ENCODE assay signal across 8 mouse cellular contexts in genomic region chr10:67126061-67126858, GRCm38 (mm10). TPM values are rescaled to one million over a fixed set of nuclear protein-coding genes. Genes with fewer than 3 reads are reported as not detected.
DNase-seq lines count a peak whose midpoint lies in the region; ATAC-seq and TF ChIP-seq lines count a peak whose summit lies in the region.

No protein-coding gene starts in this region.

- peak overlapping the region; percentile 100 for H3K4me2 ChIP-seq in embryonic facial prominence, embryonic 11.5 days (ENCODE audit: low read depth, low read length)
- H3K4me2 ChIP-seq in intestine, postnatal 0 days (replicated peaks; ENCODE audit: low read depth): peak overlapping the region; percentile 99
- H3K4me2 ChIP-seq in limb, embryonic 11.5 days (ENCODE audit: low read depth, severe bottlenecking): peak overlapping the region; percentile 96
- H3K4me2 ChIP-seq in midbrain, embryonic 13.5 days (replicated peaks): peak overlapping the region; percentile 91

- H3K9ac ChIP-seq in embryonic facial prominence, embryonic 11.5 days (replicated peaks; ENCODE audit: low read length): peak overlapping the region; percentile 79
- peak overlapping the region; percentile 80 for H3K9ac ChIP-seq in intestine, postnatal 0 days (ENCODE audit: low read depth, low read length)
- H3K9ac ChIP-seq in limb, embryonic 11.5 days (ENCODE audit: low read length): peak overlapping the region; percentile 74
- peak overlapping the region; percentile 90 for H3K9ac ChIP-seq in midbrain, embryonic 13.5 days (replicated peaks)

- no peak for DNase-seq in spleen, adult 2 months (ENCODE audit: low read depth in 1 of 2, low spot score in 2 of 2)
- no peak for DNase-seq in spleen, adult 12 weeks (ENCODE audit: low spot score)
- peak; percentile 69 for DNase-seq in embryonic facial prominence, embryonic 11.5 days (ENCODE audit: low spot score)
- peak; percentile 64 to 73 for DNase-seq in heart, adult 18-20 months
- DNase-seq in limb, embryonic 11.5 days (ENCODE audit: low spot score): peak; percentile 71
- DNase-seq in cerebellum, postnatal 14 days: no peak

- peaks cover 7% of the 10 kb centered on the region for H3K4me1 ChIP-seq in spleen, adult 2 months (ENCODE audit: control insufficient read depth, insufficient read depth, insufficient read length)
- no peaks in the 10 kb centered on the region for H3K4me1 ChIP-seq in embryonic facial prominence, embryonic 11.5 days (ENCODE audit: control insufficient read depth, insufficient read depth, low read length)
- no peaks in the 10 kb centered on the region for H3K4me1 ChIP-seq in intestine, postnatal 0 days (replicated peaks; ENCODE audit: control insufficient read depth, insufficient read depth, low read length)
- 0 out of 2 replicates have a peak, but pooled peaks cover 5% of the 10 kb centered on the region for H3K4me1 ChIP-seq in limb, embryonic 11.5 days (ENCODE audit: control insufficient read depth, insufficient read depth, low read length)
- H3K4me1 ChIP-seq in midbrain, embryonic 13.5 days (replicated peaks): peaks cover 40% of the 10 kb centered on the region

- peak overlapping the region; percentile 38 for H3K27ac ChIP-seq in spleen, adult 2 months (ENCODE audit: insufficient read depth, low read length)
- peak overlapping the region; percentile 35; the same call in 1 of the 2 replicates for H3K27ac ChIP-seq in embryonic facial prominence, embryonic 11.5 days (replicated peaks; ENCODE audit: low read depth, low read length)
- peak overlapping the region; percentile 79 for H3K27ac ChIP-seq in intestine, postnatal 0 days (ENCODE audit: low read depth, low read length)
- peak overlapping the region; percentile 39; the same call in 1 of the 2 replicates for H3K27ac ChIP-seq in limb, embryonic 11.5 days (replicated peaks; ENCODE audit: low read depth, low read length)
- H3K27ac ChIP-seq in midbrain, embryonic 13.5 days: peak overlapping the region; percentile 91

- no peak for TF ChIP-seq CTCF in spleen, adult 2 months (IDR thresholded peaks at IDR 0.05; ENCODE audit: extremely low read depth, insufficient read depth, insufficient read length, insufficient replicate concordance)
- no peak for TF ChIP-seq CTCF in intestine, postnatal 0 days (IDR thresholded peaks at IDR 0.05; ENCODE audit: low read depth)

- 0 out of 2 replicates have a peak, but pooled peaks have one; percentile 53 for ATAC-seq in embryonic facial prominence, embryonic 11.5 days (replicated peaks; ENCODE audit: insufficient number of reproducible peaks, low FRiP score, low TSS enrichment, low read depth)
- ATAC-seq in intestine, postnatal 0 days: peak; percentile 50
- peak; percentile 74 for ATAC-seq in limb, embryonic 11.5 days (ENCODE audit: insufficient number of reproducible peaks, low FRiP score, low TSS enrichment, low read depth)
- ATAC-seq in midbrain, embryonic 13.5 days: peak; percentile 83

- 8% methylated on average over 47 of the region's 50 CpGs for WGBS in spleen, adult 2 months
- WGBS in embryonic facial prominence, embryonic 11.5 days: under 1% methylated on average over 50 of the region's 50 CpGs
- WGBS in intestine, postnatal 0 days: 2% methylated on average over 50 of the region's 50 CpGs
- 2% methylated on average over 40 of the region's 50 CpGs for WGBS in limb, embryonic 11.5 days
- under 1% methylated on average over 49 of the region's 50 CpGs for WGBS in midbrain, embryonic 13.5 days

- peaks cover 10% of the 10 kb centered on the region for H3K27me3 ChIP-seq in spleen, adult 2 months (ENCODE audit: control insufficient read depth, insufficient read depth, low read length)
- H3K27me3 ChIP-seq in embryonic facial prominence, embryonic 11.5 days (ENCODE audit: control insufficient read depth, insufficient read depth, low read length): no peaks in the 10 kb centered on the region
- H3K27me3 ChIP-seq in intestine, postnatal 0 days (replicated peaks; ENCODE audit: control insufficient read depth, insufficient read depth, low read length): no peaks in the 10 kb centered on the region
- H3K27me3 ChIP-seq in limb, embryonic 11.5 days (ENCODE audit: control insufficient read depth, insufficient read depth, low read length): no peaks in the 10 kb centered on the region
- H3K27me3 ChIP-seq in midbrain, embryonic 13.5 days: no peaks in the 10 kb centered on the region

- peak overlapping the region; percentile 65 for H3K4me3 ChIP-seq in spleen, adult 2 months (ENCODE audit: extremely low read depth, insufficient read depth, insufficient read length)
- peak overlapping the region; percentile 85 for H3K4me3 ChIP-seq in embryonic facial prominence, embryonic 11.5 days (ENCODE audit: low read depth, low read length)
- H3K4me3 ChIP-seq in intestine, postnatal 0 days (ENCODE audit: low read depth, low read length): peak overlapping the region; percentile 88
- peak overlapping the region; percentile 76 for H3K4me3 ChIP-seq in limb, embryonic 11.5 days (ENCODE audit: low read depth, low read length)
- peak overlapping the region; percentile 74 for H3K4me3 ChIP-seq in midbrain, embryonic 13.5 days (replicated peaks)

- no peak for TF ChIP-seq POLR2A in spleen, adult 2 months (IDR thresholded peaks at IDR 0.05; ENCODE audit: low read depth, low read length)

- H3K9me3 ChIP-seq in embryonic facial prominence, embryonic 11.5 days (replicated peaks; ENCODE audit: control insufficient read depth, low read length): no peaks in the 10 kb centered on the region
- H3K9me3 ChIP-seq in intestine, postnatal 0 days (ENCODE audit: control insufficient read depth): no peaks in the 10 kb centered on the region
- no peaks in the 10 kb centered on the region for H3K9me3 ChIP-seq in limb, embryonic 11.5 days (ENCODE audit: control insufficient read depth, low read length)
- H3K9me3 ChIP-seq in midbrain, embryonic 13.5 days: no peaks in the 10 kb centered on the region

- no peaks in the 10 kb centered on the region for H3K36me3 ChIP-seq in spleen, adult 2 months (ENCODE audit: control insufficient read depth, insufficient read depth, low read length)
- H3K36me3 ChIP-seq in embryonic facial prominence, embryonic 11.5 days (replicated peaks; ENCODE audit: control insufficient read depth, insufficient read depth, low read depth, low read length): no peaks in the 10 kb centered on the region
- no peaks in the 10 kb centered on the region for H3K36me3 ChIP-seq in intestine, postnatal 0 days (ENCODE audit: control insufficient read depth, insufficient read depth)
- H3K36me3 ChIP-seq in limb, embryonic 11.5 days (ENCODE audit: control insufficient read depth, insufficient read depth, low read length): no peaks in the 10 kb centered on the region
- H3K36me3 ChIP-seq in midbrain, embryonic 13.5 days: no peaks in the 10 kb centered on the region

RNA-seq across cellular contexts. Expression of gene Reep3, which starts 29.5 kb away (rescaled TPM):
- polyA plus RNA-seq in spleen, adult 2 months (2012; rRNA removed): 8.6 and 9.0 TPM in 2 replicates
- polyA plus RNA-seq in embryonic facial prominence, embryonic 11.5 days (2014; fragmentation: Nextera tagmentation; extraction: Ambion mirVana): 27.2 and 29.3 TPM in 2 replicates
- total RNA-seq in heart, adult 18-20 months (2021): 10 to 100 TPM; 16.0 to 19.6 TPM
- polyA plus RNA-seq in intestine, postnatal 0 days (2015; fragmentation: Nextera tagmentation; extraction: Ambion mirVana): 77.4 and 81.2 TPM in 2 replicates
- 21.7 and 22.0 TPM in 2 replicates for polyA plus RNA-seq in limb, embryonic 11.5 days (2014; fragmentation: Nextera tagmentation; extraction: Ambion mirVana)
- 38.6 and 41.0 TPM in 2 replicates for polyA plus RNA-seq in midbrain, embryonic 13.5 days (2015; fragmentation: Nextera tagmentation; extraction: Ambion mirVana)

RNA-seq across cellular contexts. Expression of gene Jmjd1c, which starts 30.3 kb away (rescaled TPM):
- 14.4 and 16.0 TPM in 2 replicates for polyA plus RNA-seq in spleen, adult 2 months (2012; rRNA removed)
- 44.5 and 46.9 TPM in 2 replicates for polyA plus RNA-seq in embryonic facial prominence, embryonic 11.5 days (2014; fragmentation: Nextera tagmentation; extraction: Ambion mirVana)
- total RNA-seq in heart, adult 18-20 months (2021): 10 to 100 TPM; 31.5 to 34.6 TPM
- polyA plus RNA-seq in intestine, postnatal 0 days (2015; fragmentation: Nextera tagmentation; extraction: Ambion mirVana): 33.4 and 39.6 TPM in 2 replicates
- 41.6 and 43.0 TPM in 2 replicates for polyA plus RNA-seq in limb, embryonic 11.5 days (2014; fragmentation: Nextera tagmentation; extraction: Ambion mirVana)
- 48.6 and 56.1 TPM in 2 replicates for polyA plus RNA-seq in midbrain, embryonic 13.5 days (2015; fragmentation: Nextera tagmentation; extraction: Ambion mirVana)

Comparison
In these comparisons a context has a peak if more than half of its experiments do, and no peak if none do; other contexts are left out.
1. DNase-seq: peak in embryonic facial prominence, embryonic 11.5 days (single experiment), heart, adult 18-20 months (2 of 2) and limb, embryonic 11.5 days (single experiment); none in spleen, adult 2 months (0 of 2), spleen, adult 12 weeks (single experiment) and cerebellum, postnatal 14 days (0 of 2).
2. H3K27ac ChIP-seq: peak in every context shown above with its lines; median percentile 91 in midbrain, embryonic 13.5 days; 79 in intestine, postnatal 0 days; 39 in limb, embryonic 11.5 days; 38 in spleen, adult 2 months; 35 in embryonic facial prominence, embryonic 11.5 days.
3. Peak in every context shown above with its lines, with median percentiles within 50 percentile points of each other: H3K4me3 ChIP-seq, ATAC-seq, H3K4me2 ChIP-seq and H3K9ac ChIP-seq.